8 mouse cellular contexts compared by ENCODE assay signal in genomic region chr7:79194560-79195413, GRCm38 (mm10). TPM values are rescaled to one million over a fixed set of nuclear protein-coding genes. Genes with fewer than 3 reads are reported as not detected.
DNase-seq lines count a peak whose midpoint lies in the region; ATAC-seq and TF ChIP-seq lines count a peak whose summit lies in the region.

No protein-coding gene starts in this region.

- 0 out of 2 replicates have a peak overlapping the region, but pooled peaks have one; percentile 10 for H3K4me3 ChIP-seq in ES-Bruce4 (ENCODE audit: low read depth, low read length)
- no peak overlapping the region for H3K4me3 ChIP-seq in forebrain, embryonic 15.5 days
- no peak overlapping the region for H3K4me3 ChIP-seq in kidney, embryonic 15.5 days (replicated peaks)

- no peak overlapping the region for H3K4me2 ChIP-seq in forebrain, embryonic 15.5 days (replicated peaks)
- H3K4me2 ChIP-seq in kidney, embryonic 15.5 days, result no peak overlapping the region

- peak overlapping the region; percentile 26; the same call in 1 of the 2 replicates for H3K9ac ChIP-seq in ES-Bruce4 (ENCODE audit: low read depth, poor library complexity, severe bottlenecking)
- no peak overlapping the region for H3K9ac ChIP-seq in forebrain, embryonic 15.5 days (replicated peaks)
- no peak overlapping the region for H3K9ac ChIP-seq in kidney, embryonic 15.5 days

- DNase-seq in adrenal gland, postnatal 25 days, result peak; percentile 30
- DNase-seq in adrenal gland, postnatal 4 days (ENCODE audit: low spot score in 2 of 2), result no peak
- peak; percentile 52 for DNase-seq in left cerebral cortex, adult 11 months (ENCODE audit: low spot score)
- peak; percentile 70 for DNase-seq in right cerebral cortex, postnatal 25 days
- no peak for DNase-seq in kidney, postnatal 36 days

- peaks cover under 1% of the 10 kb centered on the region for H3K4me1 ChIP-seq in ES-Bruce4 (ENCODE audit: control insufficient read depth, insufficient read depth, low read length)
- peaks cover 20% of the 10 kb centered on the region for H3K4me1 ChIP-seq in forebrain, embryonic 15.5 days
- peaks cover 5% of the 10 kb centered on the region; the same call in 1 of the 2 replicates for H3K4me1 ChIP-seq in kidney, embryonic 15.5 days

- ATAC-seq in forebrain, embryonic 15.5 days (replicated peaks), result peak; percentile 98
- ATAC-seq in kidney, embryonic 15.5 days (replicated peaks; ENCODE audit: low FRiP score), result no peak

- no peaks in the 10 kb centered on the region for H3K9me3 ChIP-seq in ES-Bruce4 (replicated peaks; ENCODE audit: control insufficient read depth, insufficient read depth, low read length, poor library complexity, severe bottlenecking)
- H3K9me3 ChIP-seq in forebrain, embryonic 15.5 days, result no peaks in the 10 kb centered on the region
- H3K9me3 ChIP-seq in kidney, embryonic 15.5 days (replicated peaks), result no peaks in the 10 kb centered on the region

- no peaks in the 10 kb centered on the region for H3K27me3 ChIP-seq in ES-Bruce4 (ENCODE audit: control insufficient read depth, insufficient read depth, low read length, poor library complexity, severe bottlenecking)
- H3K27me3 ChIP-seq in forebrain, embryonic 15.5 days, result no peaks in the 10 kb centered on the region
- no peaks in the 10 kb centered on the region for H3K27me3 ChIP-seq in kidney, embryonic 15.5 days

- H3K27ac ChIP-seq in ES-Bruce4 (ENCODE audit: insufficient read depth, low read length), result no peak overlapping the region
- H3K27ac ChIP-seq in forebrain, embryonic 15.5 days (replicated peaks), result peak overlapping the region; percentile 80
- no peak overlapping the region for H3K27ac ChIP-seq in kidney, embryonic 15.5 days

- 27% methylated on average over 16 of the region's 16 CpGs for WGBS in forebrain, embryonic 15.5 days
- WGBS in kidney, embryonic 15.5 days, result 82% methylated on average over 16 of the region's 16 CpGs

- no peak for TF ChIP-seq CTCF in ES-Bruce4 (IDR thresholded peaks at IDR 0.05; ENCODE audit: low read depth, low read length)

- TF ChIP-seq POLR2A in ES-Bruce4 (IDR thresholded peaks at IDR 0.05; ENCODE audit: insufficient read depth, low read length), result no peak

- H3K36me3 ChIP-seq in ES-Bruce4 (ENCODE audit: control insufficient read depth, insufficient read depth, low read length, poor library complexity, severe bottlenecking), result no peaks in the 10 kb centered on the region
- H3K36me3 ChIP-seq in forebrain, embryonic 15.5 days, result no peaks in the 10 kb centered on the region
- no peaks in the 10 kb centered on the region for H3K36me3 ChIP-seq in kidney, embryonic 15.5 days

- no peak for TF ChIP-seq EP300 in ES-Bruce4 (IDR thresholded peaks at IDR 0.05; ENCODE audit: insufficient read depth, low read depth, low read length)

RNA-seq across cellular contexts. Expression of gene Mfge8, which starts 45.9 kb away (rescaled TPM):
- total RNA-seq in adrenal gland, postnatal 25 days (2021), result 333 and 334 TPM in 2 replicates
- total RNA-seq in adrenal gland, postnatal 4 days (2021), result 100 to 1,000 TPM; 327 to 347 TPM
- polyA plus RNA-seq in ES-Bruce4 (2011; ENCODE audit: insufficient read depth, insufficient read length, low read depth, missing spikeins), result 148 and 151 TPM in 2 replicates
- 166 and 192 TPM in 2 replicates for polyA plus RNA-seq in forebrain, embryonic 15.5 days (2015; fragmentation: Nextera tagmentation; extraction: Ambion mirVana)
- polyA plus RNA-seq in kidney, embryonic 15.5 days (2015; fragmentation: Nextera tagmentation; extraction: Ambion mirVana), result 249 and 265 TPM in 2 replicates

Comparison
In these comparisons a context has a peak if more than half of its experiments do, and no peak if none do; other contexts are left out.
1. DNase-seq: peak in adrenal gland, postnatal 25 days (single experiment), left cerebral cortex, adult 11 months (single experiment) and right cerebral cortex, postnatal 25 days (single experiment); none in adrenal gland, postnatal 4 days (0 of 2) and kidney, postnatal 36 days (0 of 2).